Mouse (Mus musculus): Measurements from ENCODE around the gene Farsa. TPM values are rescaled to one million over a fixed set of nuclear protein-coding genes. Genes with fewer than 3 reads are reported as not detected.
"Not testable (repeated sequence)": the region's sequence is repeated elsewhere in the genome, so short reads cannot be mapped to it uniquely, and the experiment has no call there.

The Farsa gene
- polyA plus RNA-seq, 1 experiment from 2014 or later, result 112 TPM

DNA sequence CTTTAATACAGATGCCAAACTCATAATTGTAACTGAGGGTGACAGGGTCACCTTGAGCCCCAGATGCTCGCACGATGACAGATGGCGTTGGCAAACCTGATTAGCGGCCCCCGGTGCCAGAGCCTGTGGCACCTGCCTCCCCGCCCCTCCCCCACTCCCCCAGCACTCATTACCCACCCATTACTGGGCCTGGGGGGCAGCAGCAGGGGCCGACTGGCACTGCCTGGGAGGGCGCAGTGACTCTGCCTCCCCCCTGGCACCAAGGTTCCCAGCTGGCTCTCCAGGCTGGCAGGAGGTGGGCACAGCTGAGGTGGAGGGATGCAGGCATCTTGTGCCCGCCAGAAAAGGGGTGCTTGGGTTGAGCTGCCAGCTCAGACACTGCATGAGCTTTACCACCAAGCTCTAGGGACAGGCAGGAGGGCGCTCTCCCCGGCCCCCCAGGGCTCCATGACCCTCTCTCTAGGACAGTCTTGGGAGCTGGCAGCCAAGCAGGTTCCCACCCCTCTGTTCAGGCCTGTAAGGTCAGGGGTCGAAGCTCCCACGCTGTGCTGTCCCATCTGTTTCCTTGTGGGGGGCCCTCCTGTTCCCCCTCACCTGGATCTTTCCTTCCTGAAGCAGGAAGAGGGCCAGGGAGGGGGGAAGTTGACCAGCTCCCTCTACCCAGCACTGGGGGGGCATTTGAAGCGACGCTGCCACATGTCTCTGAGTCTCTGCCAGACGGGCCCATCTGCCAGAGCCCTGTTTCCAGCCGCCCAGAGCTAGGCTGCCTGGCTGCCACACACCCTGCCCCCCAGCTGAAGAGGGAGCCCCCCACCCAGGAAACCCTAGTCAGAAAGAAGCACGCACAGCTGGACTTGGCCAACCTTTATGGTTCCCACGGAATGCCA lies 42.0 kb upstream of the Farsa start:
- ATAC-seq, result peak; percentile 34
- Histone ChIP-seq H3K36me3 (ENCODE audit: control insufficient read depth, insufficient read depth, low read length) (no peaks in the 10 kb centered on the region), H3K27me3 (replicated peaks; ENCODE audit: control insufficient read depth, insufficient read depth, low read length) (peaks cover 2% of the 10 kb centered on the region; the same call in 1 of the 2 replicates), H3K9ac (ENCODE audit: low read depth, low read length) (peak overlapping the region; percentile 45), H3K27ac (ENCODE audit: low read depth, low read length) (peak overlapping the region; percentile 69), H3K4me1 (ENCODE audit: control insufficient read depth, insufficient read depth, low read depth, low read length) (peaks cover 16% of the 10 kb centered on the region), H3K9me3 (ENCODE audit: control insufficient read depth, low read length) (no peaks in the 10 kb centered on the region), H3K4me2 (ENCODE audit: low read length) (peak overlapping the region; percentile 10; the same call in 1 of the 2 replicates), H3K4me3 (ENCODE audit: low read length) (no peak overlapping the region)
- 21% methylated on average over 19 of the region's 19 CpGs for WGBS

DNA sequence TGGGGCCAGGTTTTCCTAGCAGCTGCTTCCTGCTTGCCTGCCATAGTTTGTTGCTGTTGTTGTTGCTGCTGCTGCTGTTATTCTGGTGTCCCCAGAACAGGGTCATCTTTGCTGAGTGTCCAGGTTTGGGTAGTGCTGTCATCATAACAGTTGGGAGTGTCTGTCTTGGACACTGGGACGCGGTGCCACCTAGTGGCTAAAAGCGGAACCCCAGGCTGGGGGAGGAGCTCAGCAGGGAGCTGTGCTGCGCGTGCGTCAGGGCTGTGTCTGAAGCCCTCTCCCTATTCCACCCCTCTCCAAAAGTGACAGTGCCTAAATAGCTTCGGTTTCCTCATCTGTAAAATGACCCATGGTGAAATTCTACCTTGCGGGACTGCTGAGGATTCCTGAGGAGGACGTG lies 41.2 kb upstream of the Farsa start:
- no peaks in the 10 kb centered on the region for H3K36me3 ChIP-seq (ENCODE audit: control insufficient read depth, insufficient read depth, low read length)
- WGBS, result 11% methylated on average over 9 of the region's 9 CpGs
- H3K9ac ChIP-seq (ENCODE audit: low read depth, low read length), result peak overlapping the region; percentile 45; the same call in 1 of the 2 replicates
- H3K4me2 ChIP-seq (ENCODE audit: low read length), result no peak overlapping the region; the same call in 1 of the 2 replicates
- ATAC-seq, result peak; percentile 44
- no peaks in the 10 kb centered on the region for H3K9me3 ChIP-seq (ENCODE audit: control insufficient read depth, low read length)
- peak overlapping the region; percentile 69 for H3K27ac ChIP-seq (ENCODE audit: low read depth, low read length)
- H3K27me3 ChIP-seq (replicated peaks; ENCODE audit: control insufficient read depth, insufficient read depth, low read length), result peaks cover 2% of the 10 kb centered on the region; the same call in 1 of the 2 replicates
- H3K4me1 ChIP-seq (ENCODE audit: control insufficient read depth, insufficient read depth, low read depth, low read length), result peaks cover 16% of the 10 kb centered on the region
- no peak overlapping the region for H3K4me3 ChIP-seq (ENCODE audit: low read length)

DNA sequence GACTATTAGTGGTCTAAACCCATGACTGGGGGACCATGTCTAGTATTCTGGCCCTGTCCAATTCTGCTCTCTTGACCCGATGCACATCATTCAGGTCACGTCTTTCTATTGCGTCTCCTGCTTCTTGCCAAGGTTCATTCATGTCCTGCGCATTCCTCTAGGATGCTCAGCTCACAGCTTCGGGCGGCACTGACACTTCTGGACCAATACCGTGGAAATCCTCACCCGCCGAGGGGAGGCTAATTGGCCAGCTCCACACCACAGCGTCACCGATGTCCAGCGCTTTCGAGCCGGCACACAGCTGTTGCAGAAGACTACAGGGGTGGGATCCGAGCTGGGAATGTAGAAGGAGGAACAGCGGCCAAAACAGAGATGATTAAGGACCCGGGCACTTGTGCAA lies 40.7 kb upstream of the Farsa start:
- H3K4me2 ChIP-seq (ENCODE audit: low read length), result no peak overlapping the region
- no peaks in the 10 kb centered on the region for H3K9me3 ChIP-seq (ENCODE audit: control insufficient read depth, low read length)
- 81% methylated on average over 17 of the region's 17 CpGs for WGBS
- peaks cover 2% of the 10 kb centered on the region; the same call in 1 of the 2 replicates for H3K27me3 ChIP-seq (replicated peaks; ENCODE audit: control insufficient read depth, insufficient read depth, low read length)
- peaks cover 14% of the 10 kb centered on the region for H3K4me1 ChIP-seq (ENCODE audit: control insufficient read depth, insufficient read depth, low read depth, low read length)
- H3K36me3 ChIP-seq (ENCODE audit: control insufficient read depth, insufficient read depth, low read length), result no peaks in the 10 kb centered on the region
- H3K9ac ChIP-seq (ENCODE audit: low read depth, low read length), result no peak overlapping the region
- no peak for ATAC-seq
- no peak overlapping the region for H3K27ac ChIP-seq (ENCODE audit: low read depth, low read length)
- H3K4me3 ChIP-seq (ENCODE audit: low read length), result no peak overlapping the region

DNA sequence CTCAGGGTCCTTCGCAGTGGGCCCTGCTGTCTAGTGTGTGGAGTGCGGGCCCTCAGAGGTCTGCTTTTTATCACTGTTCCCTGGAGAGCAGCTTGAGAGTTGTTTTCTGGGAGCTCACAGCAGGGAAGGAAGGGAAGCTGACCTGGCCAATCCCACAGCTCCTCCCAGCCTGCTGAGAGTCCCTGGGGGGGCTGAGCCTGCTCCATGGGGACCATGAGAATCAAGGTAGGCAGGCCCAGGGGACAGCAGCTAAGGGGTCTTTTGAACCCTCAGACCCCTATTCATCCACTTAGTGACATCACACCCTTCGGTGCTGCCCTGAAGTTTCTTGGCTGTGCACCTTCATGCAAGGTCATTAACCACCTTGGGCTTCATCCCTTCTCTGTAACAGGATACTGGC lies 34.1 kb upstream of the Farsa start, which contains the start of gene Dand5:
TSS of gene Dand5 (minus strand) at position 101 of the 400 bp plus-strand sequence.
- Histone ChIP-seq H3K36me3 (ENCODE audit: control insufficient read depth, insufficient read depth, low read length) (no peaks in the 10 kb centered on the region), H3K4me2 (ENCODE audit: low read length) (peak within 1 kb of the TSS; percentile 65), H3K27ac (ENCODE audit: low read depth, low read length) (no peak within 1 kb of the TSS), H3K27me3 (replicated peaks; ENCODE audit: control insufficient read depth, insufficient read depth, low read length) (no peaks in the 10 kb centered on the region), H3K4me3 (ENCODE audit: low read length) (peak within 1 kb of the TSS; percentile 34), H3K4me1 (ENCODE audit: control insufficient read depth, insufficient read depth, low read depth, low read length) (peaks cover 4% of the 10 kb centered on the region), H3K9me3 (ENCODE audit: control insufficient read depth, low read length) (no peaks in the 10 kb centered on the region), H3K9ac (ENCODE audit: low read depth, low read length) (peak within 1 kb of the TSS; percentile 64)
- 24% methylated on average over 3 of the region's 3 CpGs for WGBS
- no peak for ATAC-seq

DNA sequence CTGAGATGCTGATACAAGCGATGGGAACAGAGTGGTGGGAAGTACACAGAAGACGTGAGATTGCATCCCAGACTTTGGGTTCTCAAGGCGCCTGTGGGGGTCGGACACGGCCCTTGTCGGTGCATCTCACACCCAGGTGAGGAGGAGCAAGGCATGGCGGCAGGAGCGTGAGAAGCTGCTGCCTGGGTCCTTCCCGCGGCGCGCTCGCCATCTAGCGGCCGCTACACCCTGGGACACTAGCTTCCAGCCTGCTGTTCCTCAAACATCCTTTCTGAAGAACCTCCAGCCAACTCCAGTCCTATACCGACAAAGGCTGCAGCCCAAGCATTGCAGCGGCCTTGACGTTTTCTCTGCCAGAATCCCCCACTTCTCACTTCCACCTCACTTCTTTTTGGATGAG lies 33.1 kb upstream of the Farsa start:
- no peak overlapping the region for H3K27ac ChIP-seq (ENCODE audit: low read depth, low read length)
- WGBS, result 2% methylated on average over 18 of the region's 18 CpGs
- H3K27me3 ChIP-seq (replicated peaks; ENCODE audit: control insufficient read depth, insufficient read depth, low read length), result no peaks in the 10 kb centered on the region
- ATAC-seq, result peak; percentile 92
- peaks cover 4% of the 10 kb centered on the region for H3K4me1 ChIP-seq (ENCODE audit: control insufficient read depth, insufficient read depth, low read depth, low read length)
- peak overlapping the region; percentile 65 for H3K4me2 ChIP-seq (ENCODE audit: low read length)
- H3K36me3 ChIP-seq (ENCODE audit: control insufficient read depth, insufficient read depth, low read length), result no peaks in the 10 kb centered on the region
- H3K9ac ChIP-seq (ENCODE audit: low read depth, low read length), result peak overlapping the region; percentile 64
- no peaks in the 10 kb centered on the region for H3K9me3 ChIP-seq (ENCODE audit: control insufficient read depth, low read length)
- H3K4me3 ChIP-seq (ENCODE audit: low read length), result peak overlapping the region; percentile 34

DNA sequence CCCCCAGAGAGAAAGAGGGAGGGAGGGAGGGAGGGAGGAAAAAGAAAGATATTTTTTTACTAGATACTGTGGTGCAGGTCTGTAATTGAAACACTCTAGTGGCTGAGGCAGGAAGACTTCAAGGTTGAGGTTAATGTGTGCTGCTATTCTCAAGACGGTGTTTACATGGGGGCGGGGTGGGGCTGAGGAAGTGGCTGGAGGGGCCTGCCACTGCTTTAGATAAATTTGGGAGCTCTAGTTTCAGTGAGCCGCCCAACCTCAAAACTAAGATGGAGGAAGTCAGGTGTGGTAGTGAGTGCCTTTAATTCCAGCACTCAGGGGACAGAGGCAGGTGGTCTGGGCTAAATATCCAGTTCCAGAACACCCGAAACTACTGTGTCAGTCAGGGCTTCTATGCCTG lies 31.2 kb upstream of the Farsa start:
- Histone ChIP-seq H3K36me3 (ENCODE audit: control insufficient read depth, insufficient read depth, low read length) (no peaks in the 10 kb centered on the region), H3K9ac (ENCODE audit: low read depth, low read length) (no peak overlapping the region), H3K4me2 (ENCODE audit: low read length) (no peak overlapping the region), H3K9me3 (ENCODE audit: control insufficient read depth, low read length) (no peaks in the 10 kb centered on the region), H3K4me1 (ENCODE audit: control insufficient read depth, insufficient read depth, low read depth, low read length) (peaks cover 4% of the 10 kb centered on the region), H3K27me3 (replicated peaks; ENCODE audit: control insufficient read depth, insufficient read depth, low read length) (no peaks in the 10 kb centered on the region), H3K27ac (ENCODE audit: low read depth, low read length) (no peak overlapping the region), H3K4me3 (ENCODE audit: low read length) (no peak overlapping the region)
- ATAC-seq, result no peak
- 86% methylated on average over 4 of the region's 4 CpGs for WGBS

DNA sequence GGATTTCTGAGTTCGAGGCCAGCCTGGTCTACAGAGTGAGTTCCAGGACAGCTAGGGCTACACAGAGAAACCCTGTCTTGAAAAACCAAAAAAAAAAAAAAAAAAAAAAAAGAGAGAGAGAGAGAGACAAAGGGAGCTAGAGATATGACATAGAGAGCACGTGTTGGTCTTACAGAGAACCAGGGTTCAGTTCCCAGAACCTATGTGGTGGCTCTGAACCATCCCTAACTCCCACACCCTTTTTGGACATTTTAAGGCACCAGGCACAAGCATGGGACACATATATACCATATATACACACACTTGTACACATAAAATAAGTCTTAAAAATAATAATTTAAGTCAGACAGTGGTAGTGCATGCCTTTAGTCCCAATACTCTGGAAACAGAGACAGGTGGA lies 30.3 kb upstream of the Farsa start:
- H3K4me1 ChIP-seq (ENCODE audit: control insufficient read depth, insufficient read depth, low read depth, low read length); H3K4me2 ChIP-seq (ENCODE audit: low read length); ATAC-seq; H3K36me3 ChIP-seq (ENCODE audit: control insufficient read depth, insufficient read depth, low read length); H3K27ac ChIP-seq (ENCODE audit: low read depth, low read length); H3K9me3 ChIP-seq (ENCODE audit: control insufficient read depth, low read length); H3K27me3 ChIP-seq (replicated peaks; ENCODE audit: control insufficient read depth, insufficient read depth, low read length); H3K9ac ChIP-seq (ENCODE audit: low read depth, low read length); H3K4me3 ChIP-seq (ENCODE audit: low read length): not testable (repeated sequence)
- WGBS, result 96% methylated on average over 2 of the region's 2 CpGs

DNA sequence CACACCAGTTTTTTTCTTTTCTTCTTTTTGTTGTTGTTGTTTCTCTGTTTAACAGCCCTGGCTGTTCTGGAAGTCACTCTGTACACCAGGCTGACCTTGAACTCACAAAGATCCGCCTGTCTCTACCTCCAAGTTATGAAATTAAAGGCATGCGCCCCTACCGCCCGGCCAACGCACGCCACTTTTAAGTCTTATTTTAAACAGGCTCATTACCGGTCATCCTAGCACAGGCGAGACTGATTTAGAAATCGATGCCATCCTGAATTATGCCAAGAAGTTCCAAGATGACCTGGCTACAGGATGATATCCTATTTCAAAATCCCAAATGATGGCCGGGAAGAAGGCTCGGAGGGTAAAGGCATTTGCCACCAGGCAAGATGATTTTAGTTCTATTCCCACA lies 25.3 kb upstream of the Farsa start, which contains the start of gene Gadd45gip1:
TSS of gene Gadd45gip1 (plus strand) at position 33 of the 400 bp plus-strand sequence.
- Histone ChIP-seq H3K9me3 (ENCODE audit: control insufficient read depth, low read length) (no peaks in the 10 kb centered on the region), H3K9ac (ENCODE audit: low read depth, low read length) (peak within 1 kb of the TSS; percentile 97), H3K36me3 (ENCODE audit: control insufficient read depth, insufficient read depth, low read length) (peaks cover 14% of the 10 kb centered on the region), H3K4me2 (ENCODE audit: low read length) (peak within 1 kb of the TSS; percentile 64), H3K4me3 (ENCODE audit: low read length) (peak within 1 kb of the TSS; percentile 82), H3K4me1 (ENCODE audit: control insufficient read depth, insufficient read depth, low read depth, low read length) (peaks cover 24% of the 10 kb centered on the region), H3K27me3 (replicated peaks; ENCODE audit: control insufficient read depth, insufficient read depth, low read length) (no peaks in the 10 kb centered on the region), H3K27ac (ENCODE audit: low read depth, low read length) (peak within 1 kb of the TSS; percentile 94)
- no peak for ATAC-seq
- 86% methylated on average over 11 of the region's 11 CpGs for WGBS

DNA sequence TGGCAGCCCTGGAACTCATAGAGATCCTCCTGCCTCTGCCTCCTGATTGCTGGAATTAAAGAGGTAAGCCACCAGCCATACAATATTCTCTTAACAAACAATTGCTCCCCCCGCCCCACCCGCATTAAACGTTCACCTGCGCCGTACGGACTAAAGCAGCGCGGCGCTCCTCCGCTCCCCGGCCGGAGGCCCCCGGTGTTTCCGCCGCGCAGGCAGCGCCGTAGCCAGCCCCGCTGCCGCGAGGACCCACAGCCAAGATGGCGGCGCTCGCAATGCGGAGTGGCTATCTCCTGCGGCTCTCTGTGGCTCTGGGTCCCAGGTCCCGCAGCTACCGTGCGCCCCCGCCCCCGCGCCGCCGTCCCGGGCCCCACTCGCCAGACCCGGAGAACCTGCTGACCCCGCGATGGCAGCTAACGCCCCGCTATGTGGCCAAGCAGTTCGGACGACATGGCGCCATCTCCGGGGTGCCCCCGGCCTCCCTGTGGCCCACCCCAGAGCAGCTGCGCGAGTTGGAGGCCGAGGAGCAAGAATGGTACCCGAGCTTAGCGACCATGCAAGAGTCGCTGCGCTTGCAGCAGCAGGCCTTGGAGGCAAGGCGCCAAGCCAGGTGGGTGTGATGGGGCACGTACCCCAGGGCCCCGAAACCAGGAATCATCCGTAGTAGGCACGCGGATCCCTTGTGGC lies 24.6 kb upstream of the Farsa start:
- H3K9ac ChIP-seq (ENCODE audit: low read depth, low read length), result peak overlapping the region; percentile 97
- peak overlapping the region; percentile 64 for H3K4me2 ChIP-seq (ENCODE audit: low read length)
- H3K4me3 ChIP-seq (ENCODE audit: low read length), result peak overlapping the region; percentile 82
- peaks cover 25% of the 10 kb centered on the region for H3K4me1 ChIP-seq (ENCODE audit: control insufficient read depth, insufficient read depth, low read depth, low read length)
- H3K9me3 ChIP-seq (ENCODE audit: control insufficient read depth, low read length), result no peaks in the 10 kb centered on the region
- H3K27me3 ChIP-seq (replicated peaks; ENCODE audit: control insufficient read depth, insufficient read depth, low read length), result no peaks in the 10 kb centered on the region
- H3K27ac ChIP-seq (ENCODE audit: low read depth, low read length), result peak overlapping the region; percentile 94
- H3K36me3 ChIP-seq (ENCODE audit: control insufficient read depth, insufficient read depth, low read length), result peaks cover 21% of the 10 kb centered on the region
- peak; percentile 76 for ATAC-seq
- under 1% methylated on average over 59 of the region's 59 CpGs for WGBS

All from hindbrain, embryonic 16.5 days (tissue).